Mouse (Mus musculus): ENCODE results near the gene Ndrg2.

GRCm38 (mm10) chr14:51922910-51923309 lies 9.0 kb upstream of the Ndrg2 start:
- TF ChIP-seq CTCF (IDR thresholded peaks at IDR 0.05; ENCODE audit: extremely low read depth, insufficient read depth, low read length): no peak
- TF ChIP-seq POLR2A (IDR thresholded peaks at IDR 0.05; ENCODE audit: extremely low read depth, insufficient read depth, low read length): no peak
